Mouse (Mus musculus) cerebellum, adult 2 months (tissue): ENCODE results near the gene Rbms1. TPM values are rescaled to one million over a fixed set of nuclear protein-coding genes. Genes with fewer than 3 reads are reported as not detected.

Source experiments
- DNase-seq, 2 experiments: peaks; one replicate each; pipeline ENCODE4 v3.0.0; 2021
- H3K27ac ChIP-seq: fragments of 200-500 bp; 2 replicates; pipeline ENCODE4 v1.5.1; 2012; ENCODE audit warnings: low read length, control low read depth, inconsistent platforms; ENCODE audit not compliant: insufficient read depth
- H3K27me3 ChIP-seq: fragments of 200-500 bp; 2 replicates; pipeline ENCODE4 v1.6.1; 2012; ENCODE audit warnings: inconsistent platforms, mild to moderate bottlenecking, low read length, moderate library complexity; ENCODE audit not compliant: control insufficient read depth, insufficient read depth
- H3K4me1 ChIP-seq: fragments of 200-500 bp; 2 replicates; pipeline ENCODE4 v1.6.1; 2011; ENCODE audit warnings: low read length; ENCODE audit not compliant: control insufficient read depth, insufficient read depth
- H3K4me3 ChIP-seq: fragments of 200-500 bp; replicated peaks from 2 replicates; pipeline ENCODE3; 2011; ENCODE audit warnings: mild to moderate bottlenecking, low read depth, low read length, control low read depth; ENCODE audit not compliant: insufficient read depth
- CTCF ChIP-seq: fragments of 200-500 bp; IDR thresholded peaks from 2 replicates; pipeline ENCODE4 v1.5.1; 2011; ENCODE audit warnings: low read depth, mild to moderate bottlenecking, control low read depth, low read length, moderate library complexity, borderline replicate concordance; ENCODE audit not compliant: insufficient read depth
- POLR2A ChIP-seq: fragments of 200-500 bp; IDR thresholded peaks from 2 replicates; pipeline ENCODE4 v1.6.1; 2011; ENCODE audit warnings: low read length, control low read depth, borderline replicate concordance; ENCODE audit not compliant: insufficient read depth
- WGBS: fragments of 180-500 bp; shearing (Covaris S2); methylation state at CpG from one replicate; pipeline ENCODE4 v1.1.7; 2018; 5-methylcytosine and 5-hydroxymethylcytosine counted together
- polyA plus RNA-seq: library from polyadenylated mRNA; depleted of rRNA; stranded (reverse); fragments of >200 nt; gene quantifications from 2 replicates; pipeline ENCODE4 v1.2.3, GENCODE M21; 2012

Rbms1 gene
- polyA plus RNA-seq, 1 experiment, result 23.5 TPM

GRCm38 (mm10) chr2:60925063-60925462 lies 37.9 kb downstream of the Rbms1 start:
- TF ChIP-seq CTCF (no peak), POLR2A (no peak)
- DNase-seq, result no peak
- no peak overlapping the region for H3K27ac ChIP-seq
- no peaks in the 10 kb centered on the region for H3K27me3 ChIP-seq
- WGBS, result 85% methylated on average over 5 of the region's 5 CpGs
- H3K4me3 ChIP-seq, result no peak overlapping the region
- H3K4me1 ChIP-seq, result no peaks in the 10 kb centered on the region; the same call in 1 of the 2 replicates

GRCm38 (mm10) chr2:60923756-60924544 lies 39.0 kb downstream of the Rbms1 start:
- no peak overlapping the region for H3K4me3 ChIP-seq
- no peak for TF ChIP-seq POLR2A
- TF ChIP-seq CTCF, result no peak
- H3K27me3 ChIP-seq, result no peaks in the 10 kb centered on the region
- no peak for DNase-seq
- H3K27ac ChIP-seq, result no peak overlapping the region
- 78% methylated on average over 11 of the region's 11 CpGs for WGBS
- H3K4me1 ChIP-seq, result no peaks in the 10 kb centered on the region; the same call in 1 of the 2 replicates

GRCm38 (mm10) chr2:60923111-60923510 lies 39.9 kb downstream of the Rbms1 start:
- TF ChIP-seq CTCF (no peak), POLR2A (no peak)
- H3K27ac ChIP-seq, result no peak overlapping the region
- no peak for DNase-seq
- H3K4me1 ChIP-seq, result no peaks in the 10 kb centered on the region; the same call in 1 of the 2 replicates
- H3K4me3 ChIP-seq, result no peak overlapping the region
- H3K27me3 ChIP-seq, result no peaks in the 10 kb centered on the region
- WGBS, result 72% methylated on average over 6 of the region's 6 CpGs

- H3K27ac ChIP-seq, result no peak overlapping the region
- 14% methylated on average over 5 of the region's 5 CpGs for WGBS
- no peak for DNase-seq
- no peaks in the 10 kb centered on the region for H3K27me3 ChIP-seq
- TF ChIP-seq CTCF, result no peak
- no peak for TF ChIP-seq POLR2A
- H3K4me1 ChIP-seq, result no peaks in the 10 kb centered on the region
- H3K4me3 ChIP-seq, result no peak overlapping the region
These were observed 40.6 kb downstream of the Rbms1 start for GRCm38 (mm10) chr2:60922351-60922750.

- no peaks in the 10 kb centered on the region for H3K27me3 ChIP-seq
- no peak overlapping the region for H3K27ac ChIP-seq
- 86% methylated on average over 3 of the region's 3 CpGs for WGBS
- no peaks in the 10 kb centered on the region for H3K4me1 ChIP-seq
- DNase-seq, result no peak
- H3K4me3 ChIP-seq, result no peak overlapping the region
- TF ChIP-seq POLR2A (no peak), CTCF (no peak)
These were observed 42.9 kb downstream of the Rbms1 start for GRCm38 (mm10) chr2:60920076-60920475.

GRCm38 (mm10) chr2:60918401-60918800 lies 44.6 kb downstream of the Rbms1 start:
- Histone ChIP-seq H3K4me3 (no peak overlapping the region), H3K27me3 (no peaks in the 10 kb centered on the region), H3K27ac (no peak overlapping the region), H3K4me1 (no peaks in the 10 kb centered on the region)
- DNase-seq, result no peak
- TF ChIP-seq CTCF (no peak), POLR2A (no peak)
- WGBS, result 88% methylated on average over 7 of the region's 7 CpGs

GRCm38 (mm10) chr2:60914524-60915280 lies 48.3 kb downstream of the Rbms1 start:
- Histone ChIP-seq H3K27me3 (no peaks in the 10 kb centered on the region), H3K4me3 (no peak overlapping the region), H3K4me1 (no peaks in the 10 kb centered on the region), H3K27ac (no peak overlapping the region)
- TF ChIP-seq CTCF, result no peak
- DNase-seq, result no peak
- 62% methylated on average over 7 of the region's 7 CpGs for WGBS

GRCm38 (mm10) chr2:60913281-60913680 lies 49.7 kb downstream of the Rbms1 start:
- Histone ChIP-seq H3K4me3 (no peak overlapping the region), H3K27ac (no peak overlapping the region), H3K27me3 (no peaks in the 10 kb centered on the region), H3K4me1 (no peaks in the 10 kb centered on the region)
- no peak for DNase-seq
- TF ChIP-seq CTCF (no peak), POLR2A (no peak)
- WGBS, result 71% methylated on average over 3 of the region's 3 CpGs
